ENCODE assay signal across 9 mouse cellular contexts in the genomic region with DNA sequence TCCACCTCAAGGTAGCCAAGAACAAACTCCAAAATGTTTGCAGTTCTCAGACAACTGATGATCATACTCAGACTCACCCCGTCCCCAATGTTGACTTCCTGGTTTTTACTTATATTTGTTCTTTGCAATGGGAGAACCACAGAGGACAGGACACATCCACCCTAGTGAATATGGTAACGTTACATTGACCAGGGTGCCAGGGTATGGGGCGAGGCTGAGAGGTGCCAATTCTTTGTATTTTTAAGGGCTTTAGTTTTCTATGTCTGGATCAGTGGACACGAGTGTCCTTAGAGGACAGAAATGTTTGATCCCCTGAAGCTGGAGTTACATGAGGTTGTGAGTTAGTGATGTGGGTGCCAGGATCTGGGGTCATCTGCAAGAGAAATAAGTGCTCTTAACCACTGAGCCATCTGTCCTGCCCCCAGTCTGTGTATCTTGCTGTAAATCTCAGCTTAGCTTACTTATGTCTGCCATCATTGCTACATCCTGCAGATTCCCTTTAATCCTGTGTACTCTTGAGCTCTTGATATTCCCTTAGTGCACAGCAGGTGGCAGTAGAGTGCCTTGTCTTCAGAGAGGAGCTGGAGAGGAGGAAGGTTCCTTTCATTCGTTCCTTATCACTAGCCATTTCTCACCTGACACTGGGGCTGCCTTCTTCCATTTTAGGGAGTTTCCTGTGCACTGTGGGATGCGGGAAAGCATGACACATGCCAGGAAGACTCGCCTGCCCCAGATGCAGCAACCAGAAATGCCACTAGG. TPM values are rescaled to one million over a fixed set of nuclear protein-coding genes. Genes with fewer than 3 reads are reported as not detected.
DNase-seq lines count a peak whose midpoint lies in the region; ATAC-seq and TF ChIP-seq lines count a peak whose summit lies in the region.
"Had no signal": no experiment of that assay in that cellular context is flagged by ENCODE, and none has a peak within 500 bp of the region (broad histone marks: within the 10 kb centered on the region; RNA-seq: fewer than 3 reads in every experiment).

No protein-coding gene starts in this region.

- H3K4me3 ChIP-seq in ES-E14 (ENCODE audit: insufficient read depth in 1 of 2, low read depth in 1 of 2, low read length in 2 of 2, poor library complexity in 1 of 2, severe bottlenecking in 1 of 2), result no peak overlapping the region
- H3K4me3 ChIP-seq in forebrain, postnatal 0 days (ENCODE audit: low read depth, low read length), result no peak overlapping the region
- H3K4me3 ChIP-seq in hindbrain, embryonic 10.5 days, result no peak overlapping the region
- no peak overlapping the region for H3K4me3 ChIP-seq in lung, embryonic 15.5 days

- 39% methylated on average over 7 of the region's 7 CpGs for WGBS in forebrain, postnatal 0 days
- 34% methylated on average over 7 of the region's 7 CpGs for WGBS in hindbrain, embryonic 10.5 days
- whole genome bisulfite sequencing in lung, embryonic 15.5 days, result 34% methylated on average over 7 of the region's 7 CpGs

- no peak overlapping the region for H3K9ac ChIP-seq in ES-E14 (ENCODE audit: insufficient read depth, low read depth, low read length, poor library complexity, severe bottlenecking)
- peak overlapping the region; percentile 26; the same call in 1 of the 2 replicates for H3K9ac ChIP-seq in forebrain, postnatal 0 days
- no peak overlapping the region for H3K9ac ChIP-seq in lung, embryonic 15.5 days

- no peak overlapping the region for H3K27ac ChIP-seq in ES-E14 (ENCODE audit: insufficient read depth, low read depth, low read length, poor library complexity, severe bottlenecking)
- H3K27ac ChIP-seq in forebrain, postnatal 0 days (ENCODE audit: low read depth, low read length), result peak overlapping the region; percentile 71
- no peak overlapping the region for H3K27ac ChIP-seq in hindbrain, embryonic 10.5 days
- H3K27ac ChIP-seq in lung, embryonic 15.5 days, result no peak overlapping the region
- H3K27ac ChIP-seq: macrophage had no signal

- TF ChIP-seq CTCF in forebrain, postnatal 0 days (IDR thresholded peaks at IDR 0.05; ENCODE audit: low read depth), result peak; percentile 96

- no peaks in the 10 kb centered on the region for H3K9me3 ChIP-seq in ES-E14 (ENCODE audit: control insufficient read depth, insufficient read depth, low read depth, low read length)
- no peaks in the 10 kb centered on the region for H3K9me3 ChIP-seq in forebrain, postnatal 0 days (ENCODE audit: low read length)
- H3K9me3 ChIP-seq in hindbrain, embryonic 10.5 days, result peaks cover 3% of the 10 kb centered on the region; the same call in 1 of the 2 replicates
- H3K9me3 ChIP-seq in lung, embryonic 15.5 days, result no peaks in the 10 kb centered on the region

- in situ Hi-C loops in ES-E14 (cut with MboI; ENCODE audit: low sequenced_read_pairs in 2 of 2, unreplicated experiment in 2 of 2), result loop anchor here in 1 of 2 experiments (10.0 kb wide), 1 partner anchor 68 kb away; a partner anchor contains a TSS

- H3K36me3 ChIP-seq in ES-E14 (ENCODE audit: control insufficient read depth, insufficient read depth, low read length, poor library complexity, severe bottlenecking), result no peaks in the 10 kb centered on the region
- peaks cover 3% of the 10 kb centered on the region for H3K36me3 ChIP-seq in forebrain, postnatal 0 days (ENCODE audit: insufficient read depth)
- H3K36me3 ChIP-seq in hindbrain, embryonic 10.5 days, result peaks cover 14% of the 10 kb centered on the region
- peaks cover 11% of the 10 kb centered on the region for H3K36me3 ChIP-seq in lung, embryonic 15.5 days

- peak; percentile 69 for DNase-seq in ES-E14 (ENCODE audit: low read depth, low spot score)
- peak; percentile 77 for DNase-seq in cerebellum, adult 11-12 months
- DNase-seq in forebrain, postnatal 0 days, result peak; percentile 92
- peak; percentile 53 for DNase-seq in hindbrain, embryonic 10.5 days (ENCODE audit: low spot score)
- peak; percentile 86 for DNase-seq in layer of hippocampus, adult 9-10 months (ENCODE audit: low spot score)
- DNase-seq in ovary, postnatal 10 days (ENCODE audit: low spot score), result peak; percentile 54
- peak; percentile 87 for DNase-seq in thymus, postnatal 0 days (ENCODE audit: low spot score)

- H3K27me3 ChIP-seq in forebrain, postnatal 0 days (ENCODE audit: insufficient read depth, low read length), result no peaks in the 10 kb centered on the region
- no peaks in the 10 kb centered on the region for H3K27me3 ChIP-seq in hindbrain, embryonic 10.5 days (ENCODE audit: insufficient read depth, poor library complexity, severe bottlenecking)
- no peaks in the 10 kb centered on the region for H3K27me3 ChIP-seq in lung, embryonic 15.5 days

- H3K4me1 ChIP-seq in ES-E14 (ENCODE audit: control insufficient read depth in 2 of 2, insufficient read depth in 2 of 2, low read length in 2 of 2, poor library complexity in 1 of 2), result no peaks in the 10 kb centered on the region
- H3K4me1 ChIP-seq in forebrain, postnatal 0 days (ENCODE audit: insufficient read depth), result no peaks in the 10 kb centered on the region
- H3K4me1 ChIP-seq in hindbrain, embryonic 10.5 days (replicated peaks), result no peaks in the 10 kb centered on the region
- H3K4me1 ChIP-seq in lung, embryonic 15.5 days, result no peaks in the 10 kb centered on the region

- ATAC-seq in forebrain, postnatal 0 days, result peak; percentile 91
- ATAC-seq in lung, embryonic 15.5 days (ENCODE audit: borderline replicate concordance, extremely low read depth, low FRiP score, low TSS enrichment), result peak; percentile 58; the same call in 1 of the 2 replicates

- 0 out of 2 replicates have a peak overlapping the region, but pooled peaks have one; percentile 16 for H3K4me2 ChIP-seq in forebrain, postnatal 0 days (ENCODE audit: low read depth)
- H3K4me2 ChIP-seq in lung, embryonic 15.5 days, result no peak overlapping the region

TF ChIP-seq in ES-E14, 5 proteins besides CTCF, POLR2A, EP300 and RAD21:
- TF ChIP-seq ZC3H11A (IDR thresholded peaks at IDR 0.05; ENCODE audit: borderline replicate concordance, low read depth, low read length) (peak; percentile 62; the same call in 1 of the 2 replicates), CHD2 (IDR thresholded peaks at IDR 0.05; ENCODE audit: low read depth, low read length) (no peak)

RNA-seq across cellular contexts. Expression of a gene that starts 28.9 kb away (rescaled TPM):
- total RNA-seq in ES-E14 (2012; rRNA removed), result 20.9 and 29.0 TPM in 2 replicates
- 51.1 and 73.6 TPM in 2 replicates for total RNA-seq in forebrain, postnatal 0 days (2014; rRNA removed)
- polyA plus RNA-seq in forebrain, postnatal 0 days (2015; fragmentation: Nextera tagmentation; extraction: Ambion mirVana), result 41.0 and 66.1 TPM in 2 replicates
- polyA plus RNA-seq in hindbrain, embryonic 10.5 days (2016; fragmentation: Nextera tagmentation; extraction: Ambion mirVana), result 24.2 and 31.8 TPM in 2 replicates
- 24.6 and 25.4 TPM in 2 replicates for polyA plus RNA-seq in lung, embryonic 15.5 days (2015; fragmentation: Nextera tagmentation; extraction: Ambion mirVana)
- 21.4 and 33.0 TPM in 2 replicates for polyA plus RNA-seq in thymus, postnatal 0 days (2015; fragmentation: Nextera tagmentation; extraction: Ambion mirVana)

RNA-seq across cellular contexts. Expression of a gene that starts 45.2 kb away (rescaled TPM):
- total RNA-seq in ES-E14 (2012; rRNA removed), result 16.6 and 21.6 TPM in 2 replicates
- total RNA-seq in forebrain, postnatal 0 days (2014; rRNA removed), result 76.9 and 81.7 TPM in 2 replicates
- 86.2 and 100 TPM in 2 replicates for polyA plus RNA-seq in forebrain, postnatal 0 days (2015; fragmentation: Nextera tagmentation; extraction: Ambion mirVana)
- 84.4 and 91.4 TPM in 2 replicates for polyA plus RNA-seq in hindbrain, embryonic 10.5 days (2016; fragmentation: Nextera tagmentation; extraction: Ambion mirVana)
- 55.8 and 62.2 TPM in 2 replicates for polyA plus RNA-seq in lung, embryonic 15.5 days (2015; fragmentation: Nextera tagmentation; extraction: Ambion mirVana)
- 61.2 and 62.1 TPM in 2 replicates for polyA plus RNA-seq in thymus, postnatal 0 days (2015; fragmentation: Nextera tagmentation; extraction: Ambion mirVana)
